Mouse (Mus musculus): ENCODE measurements around the gene Olfr149.
"Not testable (repeated sequence)": the region's sequence is repeated elsewhere in the genome, so short reads cannot be mapped to it uniquely, and the experiment has no call there.

The Olfr149 gene

GRCm38 (mm10) chr9:39707017-39707416 lies at the start of gene Olfr149:
Gene Olfr149 (minus strand): TSS chr9:39707117.
- DNase-seq, result no peak

DNA sequence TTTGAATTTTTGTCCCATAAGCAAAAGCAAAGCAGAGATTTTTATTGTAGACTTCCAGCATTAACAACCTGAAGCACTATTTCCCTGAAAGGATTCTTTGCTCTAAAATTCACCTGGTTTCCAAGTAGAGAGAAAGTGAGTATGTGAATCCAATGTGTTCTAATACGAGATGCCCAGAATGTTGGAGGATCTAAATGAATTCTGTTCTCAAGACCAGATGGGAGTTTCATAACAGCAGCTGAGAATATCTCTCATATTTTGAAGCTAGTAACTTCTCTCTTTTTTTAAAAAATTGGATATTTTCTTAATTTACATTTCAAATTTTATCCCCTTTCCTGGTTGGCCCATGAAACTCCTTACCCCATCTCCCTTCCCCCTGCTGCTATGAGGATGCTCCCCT lies 39.5 kb upstream of the Olfr149 start:
- no peak for DNase-seq

GRCm38 (mm10) chr9:39745949-39746348 lies 39.0 kb upstream of the Olfr149 start, which contains the start of gene Olfr967:
Gene Olfr967 (plus strand): TSS chr9:39746249.
- DNase-seq, result no peak

DNA sequence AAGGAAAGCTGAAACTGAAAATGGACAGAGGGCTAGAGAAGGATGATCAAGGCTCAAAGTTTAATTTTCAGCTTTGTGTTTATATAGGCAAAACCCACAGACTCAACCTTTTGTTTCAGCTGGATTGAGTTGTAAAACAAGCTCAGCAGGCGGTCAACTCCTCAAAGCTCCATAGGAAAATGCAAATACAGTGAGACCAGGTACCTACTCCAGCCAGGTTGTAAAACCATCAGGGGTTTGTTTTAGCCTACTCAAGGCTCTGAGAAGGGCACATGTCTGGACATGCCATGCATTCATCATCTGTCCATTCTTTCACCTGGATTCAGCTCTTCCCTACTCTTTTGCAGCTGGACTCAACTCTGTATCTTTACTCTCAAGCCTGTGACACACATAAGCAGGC lies 33.8 kb upstream of the Olfr149 start:
- DNase-seq, result no peak

DNA sequence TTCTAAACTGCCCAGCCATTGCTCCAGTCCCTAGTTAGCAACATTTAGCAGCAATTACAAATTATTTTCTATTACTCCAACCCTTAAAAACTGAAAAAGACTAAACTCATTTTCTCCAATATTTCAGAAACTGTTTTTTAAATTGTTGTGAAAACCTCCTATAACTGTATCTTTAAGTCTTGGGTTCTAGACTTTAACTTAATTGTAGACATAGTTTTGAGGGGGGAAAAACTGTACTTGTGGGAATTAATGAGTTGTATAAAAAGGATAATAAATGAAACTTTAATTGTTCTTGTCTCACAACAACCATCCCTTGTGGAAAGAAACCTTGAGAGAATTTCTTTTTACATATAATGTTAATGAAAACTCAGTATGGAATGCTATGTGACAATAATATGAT lies 23.8 kb upstream of the Olfr149 start, which contains the start of gene Olfr150:
Gene Olfr150 (plus strand): TSS at position 301 of the 400 bp plus-strand sequence.
- no peak for DNase-seq

- no peak for DNase-seq
Observed at GRCm38 (mm10) chr9:39711053-39711452, 4.1 kb upstream of the Olfr149 start, which contains the start of gene Olfr965. Gene Olfr965 (plus strand): TSS chr9:39711353.

- peak; percentile 56 to 68 for DNase-seq
Observed at GRCm38 (mm10) chr9:39708958-39709357, 2.0 kb upstream of the Olfr149 start.

- DNase-seq, result not testable (repeated sequence)
Observed at GRCm38 (mm10) chr9:39701123-39701522, 5.8 kb downstream of the Olfr149 start.

- DNase-seq, result no peak
Observed at GRCm38 (mm10) chr9:39679280-39679679, 27.6 kb downstream of the Olfr149 start.

GRCm38 (mm10) chr9:39678557-39678956 lies 28.4 kb downstream of the Olfr149 start:
- no peak for DNase-seq

GRCm38 (mm10) chr9:39674820-39675219 lies 32.1 kb downstream of the Olfr149 start:
- DNase-seq, result no peak

DNA sequence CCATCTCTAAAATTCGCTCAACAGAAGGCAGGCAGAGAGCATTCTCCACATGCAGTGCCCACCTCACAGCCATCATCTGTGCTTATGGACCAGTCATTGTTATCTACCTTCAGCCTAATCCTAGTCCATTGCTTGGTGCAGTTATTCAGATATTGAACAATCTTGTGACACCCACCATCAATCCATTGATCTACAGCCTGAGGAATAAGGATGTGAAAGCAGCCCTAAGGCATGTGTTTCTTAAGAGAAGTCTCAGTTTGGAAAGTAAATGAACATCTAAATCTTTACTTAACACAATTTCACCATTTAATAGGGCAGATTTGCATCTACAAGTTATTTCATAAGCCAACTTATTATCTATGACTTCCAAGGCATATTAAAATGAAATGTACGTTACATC lies 37.2 kb downstream of the Olfr149 start:
- DNase-seq, result no peak

- no peak for DNase-seq
Observed at GRCm38 (mm10) chr9:39666905-39667304, 40.0 kb downstream of the Olfr149 start, which contains the start of gene Olfr963. Gene Olfr963 (plus strand): TSS chr9:39667205.

- DNase-seq, result no peak
Observed at GRCm38 (mm10) chr9:39654756-39655396, 52.0 kb downstream of the Olfr149 start.
